ENCODE assay signal across 36 mouse cellular contexts in the genomic region with DNA sequence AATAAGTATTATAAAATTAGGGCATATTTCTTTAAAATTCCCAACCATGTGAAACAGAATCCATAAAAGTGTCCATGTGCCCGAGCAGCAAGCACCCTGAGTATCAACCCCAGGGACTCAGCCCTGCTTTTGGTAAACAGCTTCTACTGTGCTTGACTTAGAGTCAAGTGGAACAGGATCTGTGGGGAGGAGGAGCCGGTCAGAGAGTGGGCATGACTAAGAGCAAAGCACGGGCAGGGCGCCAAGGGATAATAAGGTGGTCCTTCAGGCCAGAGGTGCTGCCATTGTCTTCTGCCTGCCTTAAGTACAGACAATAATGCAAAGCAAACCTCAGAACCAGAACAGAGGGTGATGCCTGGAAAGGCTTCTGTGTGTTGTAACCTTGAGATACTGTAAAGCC. TPM values are rescaled to one million over a fixed set of nuclear protein-coding genes. Genes with fewer than 3 reads are reported as not detected.
A peak's percentile ranks its signal among the peaks of the same experiment; 100 is the strongest.
DNase-seq lines count a peak whose midpoint lies in the region; TF ChIP-seq lines count a peak whose summit lies in the region.
"Had no signal": no experiment of that assay in that cellular context is flagged by ENCODE, and none has a peak within 500 bp of the region (broad histone marks: within the 10 kb centered on the region; RNA-seq: fewer than 3 reads in every experiment).

No protein-coding gene starts in this region.

- no peak overlapping the region for H3K4me3 ChIP-seq in left cerebral cortex, adult 2 months
- no peak overlapping the region for H3K4me3 ChIP-seq in lung, adult 2 months (replicated peaks; ENCODE audit: extremely low read depth, low read depth, low read length)
- no peak overlapping the region for H3K4me3 ChIP-seq in hindbrain, embryonic 10.5 days
- H3K4me3 ChIP-seq: heart, adult 2 months; heart, embryonic 13.5 days; intestine, embryonic 15.5 days; limb, embryonic 13.5 days; midbrain, embryonic 13.5 days; neural tube, embryonic 15.5 days had no signal

- intact Hi-C loops in left cerebral cortex, adult 2 months (cut with DNase I): no loop called here
- intact Hi-C loops in left cerebral cortex, postnatal 14 days (cut with DNase I): no loop called here

- H3K27me3 ChIP-seq in hindbrain, embryonic 10.5 days (ENCODE audit: insufficient read depth, poor library complexity, severe bottlenecking): no peaks in the 10 kb centered on the region
- H3K27me3 ChIP-seq: heart, embryonic 13.5 days; intestine, embryonic 15.5 days; limb, embryonic 13.5 days; midbrain, embryonic 13.5 days; neural tube, embryonic 15.5 days had no signal

- no peak for TF ChIP-seq POLR2A in lung, adult 2 months (IDR thresholded peaks at IDR 0.05; ENCODE audit: borderline replicate concordance, extremely low read depth, low read depth, low read length)

- DNase-seq in adrenal gland, postnatal 25 days: peak; percentile 33
- DNase-seq in adrenal gland, adult 8-10 months: no peak
- DNase-seq in left cerebral cortex, adult 2 months (ENCODE audit: extremely low spot score in 1 of 2, low spot score in 2 of 2): no peak
- DNase-seq in left cerebral cortex, postnatal 14 days (ENCODE audit: low spot score in 2 of 2): no peak
- peak; percentile 69 for DNase-seq in lung, adult 2 months
- peak; percentile 82 for DNase-seq in lung, postnatal 36 days
- DNase-seq in layer of hippocampus, postnatal 25 days (ENCODE audit: extremely low spot score in 1 of 2, low spot score in 1 of 2): no peak
- no peak for DNase-seq in hindbrain, embryonic 10.5 days (ENCODE audit: low spot score)
- DNase-seq: cerebellum, adult 8-10 months; cerebellum, postnatal 25 days; gastrocnemius, postnatal 25 days; heart, adult 2 months; heart, postnatal 10 days; kidney, adult 2 months; kidney, postnatal 4 days; retina, postnatal 1 day; right cerebral cortex, postnatal 25 days; thymus, adult 18-20 months; thymus, postnatal 25 days had no signal

- TF ChIP-seq CTCF in left cerebral cortex, adult 2 months (IDR thresholded peaks at IDR 0.05): no peak
- no peak for TF ChIP-seq CTCF in lung, adult 2 months (IDR thresholded peaks at IDR 0.05; ENCODE audit: insufficient read depth, low read length)

- no peaks in the 10 kb centered on the region for H3K9me3 ChIP-seq in hindbrain, embryonic 10.5 days
- H3K9me3 ChIP-seq: heart, embryonic 13.5 days; intestine, embryonic 15.5 days; limb, embryonic 13.5 days; midbrain, embryonic 13.5 days; neural tube, embryonic 15.5 days had no signal

- 0 out of 2 replicates have a peak overlapping the region, but pooled peaks have one; percentile 32 for H3K27ac ChIP-seq in left cerebral cortex, adult 2 months
- H3K27ac ChIP-seq in hindbrain, embryonic 10.5 days: no peak overlapping the region
- H3K27ac ChIP-seq: heart, adult 2 months; heart, embryonic 13.5 days; hindbrain, postnatal 0 days; intestine, embryonic 15.5 days; kidney, postnatal 0 days; limb, embryonic 13.5 days; macrophage; midbrain, embryonic 13.5 days; neural tube, embryonic 15.5 days; stomach, postnatal 0 days had no signal

- H3K36me3 ChIP-seq in hindbrain, embryonic 10.5 days: peaks cover 52% of the 10 kb centered on the region

- WGBS in lung, adult 2 months: 56% methylated on average over 4 of the region's 4 CpGs
- WGBS in hindbrain, embryonic 10.5 days: 81% methylated on average over 4 of the region's 4 CpGs

- H3K4me1 ChIP-seq in lung, adult 2 months (ENCODE audit: control insufficient read depth, insufficient read depth, low read length): peaks cover 3% of the 10 kb centered on the region
- H3K4me1 ChIP-seq in hindbrain, embryonic 10.5 days (replicated peaks): peaks cover 18% of the 10 kb centered on the region

RNA-seq across cellular contexts. Expression of a gene that starts 3.8 kb away (rescaled TPM):
- 54.7 and 56.0 TPM in 2 replicates for total RNA-seq in adrenal gland, postnatal 25 days (2021)
- total RNA-seq in adrenal gland, adult 8-10 months (2022): 10 to 100 TPM; 61.2 to 79.9 (median 66.8) TPM
- total RNA-seq in left cerebral cortex, adult 2 months (2021): 10 to 100 TPM; 56.9 to 79.2 TPM
- total RNA-seq in left cerebral cortex, postnatal 14 days (2021): 10 to 100 TPM; 48.9 to 49.8 TPM
- 55.5 and 57.4 TPM in 2 replicates for polyA plus RNA-seq in lung, adult 2 months (2012; rRNA removed)
- 10 to 100 TPM; 54.6 to 71.1 TPM for total RNA-seq in layer of hippocampus, postnatal 25 days (2021)
- polyA plus RNA-seq in hindbrain, embryonic 10.5 days (2016; fragmentation: Nextera tagmentation; extraction: Ambion mirVana): 20.2 and 25.3 TPM in 2 replicates

RNA-seq across cellular contexts. Expression of a gene that starts 18.3 kb away (rescaled TPM):
- 31.3 and 64.1 TPM in 2 replicates for total RNA-seq in adrenal gland, postnatal 25 days (2021)
- total RNA-seq in adrenal gland, adult 8-10 months (2022): 10 to 100 TPM; 59.1 to 87.5 (median 78.5) TPM
- total RNA-seq in left cerebral cortex, adult 2 months (2021): 10 to 100 TPM in 1 of 2 experiments, 1 to 10 TPM in 1; 7.6 to 11.7 TPM
- 1 to 10 TPM; 4.5 to 4.9 TPM for total RNA-seq in left cerebral cortex, postnatal 14 days (2021)
- polyA plus RNA-seq in lung, adult 2 months (2012; rRNA removed): 102 and 121 TPM in 2 replicates
- total RNA-seq in layer of hippocampus, postnatal 25 days (2021): 1 to 10 TPM; 7.5 to 9.5 TPM
- polyA plus RNA-seq in hindbrain, embryonic 10.5 days (2016; fragmentation: Nextera tagmentation; extraction: Ambion mirVana): 25.9 and 32.9 TPM in 2 replicates

RNA-seq across cellular contexts. Expression of a gene that starts 32.8 kb away (rescaled TPM):
- total RNA-seq in adrenal gland, postnatal 25 days (2021): 29.1 and 31.1 TPM in 2 replicates
- total RNA-seq in adrenal gland, adult 8-10 months (2022): 10 to 100 TPM; 25.5 to 33.1 (median 28.6) TPM
- total RNA-seq in left cerebral cortex, adult 2 months (2021): 10 to 100 TPM; 33.6 to 34.4 TPM
- total RNA-seq in left cerebral cortex, postnatal 14 days (2021): 10 to 100 TPM; 27.3 to 28.8 TPM
- polyA plus RNA-seq in lung, adult 2 months (2012; rRNA removed): 19.1 and 20.8 TPM in 2 replicates
- 10 to 100 TPM; 31.0 to 31.3 TPM for total RNA-seq in layer of hippocampus, postnatal 25 days (2021)
- 21.1 and 22.5 TPM in 2 replicates for polyA plus RNA-seq in hindbrain, embryonic 10.5 days (2016; fragmentation: Nextera tagmentation; extraction: Ambion mirVana)

RNA-seq across cellular contexts. Expression of a gene that starts 32.8 kb away (rescaled TPM):
- 3.8 and 9.4 TPM in 2 replicates for total RNA-seq in adrenal gland, postnatal 25 days (2021)
- 10 to 100 TPM in 1 of 4 experiments, 1 to 10 TPM in 3; 3.2 to 12.7 (median 8.0) TPM for total RNA-seq in adrenal gland, adult 8-10 months (2022)
- 10 to 100 TPM; 15.1 to 17.9 TPM for total RNA-seq in left cerebral cortex, adult 2 months (2021)
- total RNA-seq in left cerebral cortex, postnatal 14 days (2021): 10 to 100 TPM; 12.6 to 13.3 TPM
- polyA plus RNA-seq in lung, adult 2 months (2012; rRNA removed): 11.8 and 14.3 TPM in 2 replicates
- total RNA-seq in layer of hippocampus, postnatal 25 days (2021): 10 to 100 TPM in 1 of 2 experiments, 1 to 10 TPM in 1; 8.3 to 11.9 TPM
- polyA plus RNA-seq in hindbrain, embryonic 10.5 days (2016; fragmentation: Nextera tagmentation; extraction: Ambion mirVana): 12.0 and 14.9 TPM in 2 replicates

RNA-seq across cellular contexts. Expression of a gene that starts 34.7 kb away (rescaled TPM):
- total RNA-seq in adrenal gland, postnatal 25 days (2021): not detected in 2 replicates
- total RNA-seq in adrenal gland, adult 8-10 months (2022): not detected
- not detected for total RNA-seq in left cerebral cortex, adult 2 months (2021)
- under 1 TPM; 0.26 to 0.32 TPM for total RNA-seq in left cerebral cortex, postnatal 14 days (2021)
- polyA plus RNA-seq in lung, adult 2 months (2012; rRNA removed): not detected in 2 replicates
- 1 to 10 TPM in 1 of 2 experiments, under 1 TPM in 1; 0.66 to 1.1 TPM for total RNA-seq in layer of hippocampus, postnatal 25 days (2021)
- polyA plus RNA-seq in hindbrain, embryonic 10.5 days (2016; fragmentation: Nextera tagmentation; extraction: Ambion mirVana): not detected in 2 replicates
- total RNA-seq: gastrocnemius, adult 18-20 months; gastrocnemius, postnatal 25 days; heart, adult 2 months; heart, postnatal 10 days; hematopoietic stem cell, adult 5-6 weeks; hindbrain, postnatal 0 days; left cerebral cortex, postnatal 25 days; megakaryocyte-erythroid progenitor cell, adult 5-6 weeks; MEL had no signal
- polyA plus RNA-seq: embryonic facial prominence, embryonic 11.5 days; forebrain, embryonic 14.5 days; heart, adult 2 months; heart, embryonic 13.5 days; hindbrain, postnatal 0 days; intestine, embryonic 15.5 days; kidney, adult 2 months; limb, embryonic 13.5 days; macrophage; midbrain, embryonic 13.5 days; neural tube, embryonic 15.5 days; spleen, adult 2 months had no signal

Comparison
In these comparisons a context has a peak if more than half of its experiments do, and no peak if none do; other contexts are left out.
1. DNase-seq: peak in adrenal gland, postnatal 25 days (single experiment), lung, adult 2 months (single experiment) and lung, postnatal 36 days (single experiment); none in adrenal gland, adult 8-10 months (single experiment), left cerebral cortex, adult 2 months (0 of 2), left cerebral cortex, postnatal 14 days (0 of 2), layer of hippocampus, postnatal 25 days (0 of 2) and hindbrain, embryonic 10.5 days (single experiment).